Comparison of ENCODE assay signal across 21 mouse cellular contexts in genomic region chr11:70597301-70597700, GRCm38 (mm10). TPM values are rescaled to one million over a fixed set of nuclear protein-coding genes. Genes with fewer than 3 reads are reported as not detected.
DNase-seq lines count a peak whose midpoint lies in the region; ATAC-seq and TF ChIP-seq lines count a peak whose summit lies in the region.
"Had no signal": no experiment of that assay in that cellular context is flagged by ENCODE, and none has a peak within 500 bp of the region (broad histone marks: within the 10 kb centered on the region; RNA-seq: fewer than 3 reads in every experiment).

No protein-coding gene starts in this region.

- TF ChIP-seq EP300 in stomach, postnatal 0 days (optimal IDR thresholded peaks at IDR 0.05), result no peak

- 38% methylated on average over 6 of the region's 6 CpGs for WGBS in spleen, adult 2 months
- WGBS in macrophage (ENCODE audit: missing documents), result 42% methylated on average over 6 of the region's 6 CpGs
- 75% methylated on average over 6 of the region's 6 CpGs for WGBS in stomach, postnatal 0 days

- H3K9me3 ChIP-seq in stomach, postnatal 0 days (ENCODE audit: control insufficient read depth, low read length), result no peaks in the 10 kb centered on the region
- H3K9me3 ChIP-seq: embryonic facial prominence, embryonic 12.5 days; forebrain, embryonic 12.5 days; heart, embryonic 10.5 days; midbrain, embryonic 12.5 days had no signal

- H3K9ac ChIP-seq in stomach, postnatal 0 days (ENCODE audit: low read length), result no peak overlapping the region
- H3K9ac ChIP-seq: embryonic facial prominence, embryonic 12.5 days; forebrain, embryonic 12.5 days; midbrain, embryonic 12.5 days had no signal

- TF ChIP-seq CTCF in spleen, adult 2 months (IDR thresholded peaks at IDR 0.05; ENCODE audit: extremely low read depth, insufficient read depth, insufficient read length, insufficient replicate concordance), result no peak
- no peak for TF ChIP-seq CTCF in stomach, postnatal 0 days (IDR thresholded peaks at IDR 0.05; ENCODE audit: low read depth)

- peak overlapping the region; percentile 31 for H3K27ac ChIP-seq in spleen, adult 2 months (ENCODE audit: insufficient read depth, low read length)
- peak overlapping the region; percentile 89 for H3K27ac ChIP-seq in macrophage
- H3K27ac ChIP-seq in stomach, postnatal 0 days (replicated peaks), result peak overlapping the region; percentile 30; the same call in 1 of the 2 replicates
- H3K27ac ChIP-seq: embryonic facial prominence, embryonic 12.5 days; heart, embryonic 10.5 days had no signal

- TF ChIP-seq POLR2A in spleen, adult 2 months (IDR thresholded peaks at IDR 0.05; ENCODE audit: low read depth, low read length), result no peak

- peaks cover 2% of the 10 kb centered on the region; the same call in 1 of the 2 replicates for H3K36me3 ChIP-seq in spleen, adult 2 months (ENCODE audit: control insufficient read depth, insufficient read depth, low read length)
- peaks cover 15% of the 10 kb centered on the region for H3K36me3 ChIP-seq in macrophage (ENCODE audit: inconsistent target)
- peaks cover 13% of the 10 kb centered on the region for H3K36me3 ChIP-seq in stomach, postnatal 0 days (ENCODE audit: control insufficient read depth, insufficient read depth, low read length)

- H3K79me2 ChIP-seq in macrophage (ENCODE audit: inconsistent target), result peaks cover 28% of the 10 kb centered on the region; the same call in 1 of the 2 replicates

- no peak overlapping the region for H3K4me3 ChIP-seq in spleen, adult 2 months (ENCODE audit: extremely low read depth, insufficient read depth, insufficient read length)
- H3K4me3 ChIP-seq in macrophage (ENCODE audit: inconsistent target), result no peak overlapping the region
- no peak overlapping the region for H3K4me3 ChIP-seq in stomach, postnatal 0 days (ENCODE audit: low read depth, low read length)
- H3K4me3 ChIP-seq: embryonic facial prominence, embryonic 12.5 days; forebrain, embryonic 12.5 days; heart, embryonic 10.5 days; midbrain, embryonic 12.5 days had no signal

- H3K4me1 ChIP-seq in spleen, adult 2 months (ENCODE audit: control insufficient read depth, insufficient read depth, insufficient read length), result peaks cover 19% of the 10 kb centered on the region; the same call in 1 of the 2 replicates
- H3K4me1 ChIP-seq in stomach, postnatal 0 days (replicated peaks; ENCODE audit: control insufficient read depth, insufficient read depth), result peaks cover 3% of the 10 kb centered on the region; the same call in 1 of the 2 replicates

- peak; percentile 52 for ATAC-seq in granulocyte monocyte progenitor cell, adult 5-6 weeks (replicated peaks; ENCODE audit: poor library complexity, severe bottlenecking)
- ATAC-seq in stomach, postnatal 0 days (ENCODE audit: low FRiP score, low TSS enrichment), result peak; percentile 45; the same call in 1 of the 2 replicates

- DNase-seq in spleen, adult 2 months (ENCODE audit: low read depth in 1 of 2, low spot score in 2 of 2), result no peak
- DNase-seq in spleen, adult 12 weeks (ENCODE audit: low spot score), result no peak
- no peak for DNase-seq in stomach, postnatal 0 days (ENCODE audit: low spot score)
- no peak for DNase-seq in thymus, postnatal 10 days (ENCODE audit: low spot score in 2 of 2)
- no peak for DNase-seq in frontal cortex, postnatal 36 days (ENCODE audit: low spot score in 2 of 2)
- no peak for DNase-seq in adrenal gland, postnatal 36 days
- DNase-seq: cerebellum, adult 9-11 months; kidney, postnatal 10 days; left cerebral cortex, postnatal 4 days had no signal

- H3K27me3 ChIP-seq in spleen, adult 2 months (ENCODE audit: control insufficient read depth, insufficient read depth, low read length), result no peaks in the 10 kb centered on the region
- no peaks in the 10 kb centered on the region for H3K27me3 ChIP-seq in stomach, postnatal 0 days (ENCODE audit: control insufficient read depth, insufficient read depth, low read length)
- H3K27me3 ChIP-seq: embryonic facial prominence, embryonic 12.5 days; forebrain, embryonic 12.5 days; midbrain, embryonic 12.5 days had no signal

- no peak overlapping the region for H3K4me2 ChIP-seq in stomach, postnatal 0 days (replicated peaks; ENCODE audit: low read depth)
- H3K4me2 ChIP-seq: embryonic facial prominence, embryonic 12.5 days; forebrain, embryonic 12.5 days; midbrain, embryonic 12.5 days had no signal

RNA-seq across cellular contexts. Expression of gene 4930544D05Rik, which starts 18.3 kb away (rescaled TPM):
- polyA plus RNA-seq in spleen, adult 2 months (2012; rRNA removed), result not detected in 2 replicates
- total RNA-seq in granulocyte monocyte progenitor cell, adult 5-6 weeks (2014; fragmentation: Nextera tagmentation), result 1.2 TPM in 1 of 2 replicates, not detected in the other
- total RNA-seq in granulocyte monocyte progenitor cell, adult 5-6 weeks (2017), result not detected in 2 replicates
- 1 to 10 TPM in 8 of 26 experiments, not detected in 18; 1.2 to 2.3 (median 1.4) TPM for total RNA-seq in macrophage (2018; cell fraction: chromatin; rRNA removed)
- under 1 TPM in 1 of 26 experiments, not detected in 25; 0.23 TPM for total RNA-seq in macrophage (2018; cell fraction: cytosol; rRNA removed)
- 1 to 10 TPM in 1 of 26 experiments, not detected in 25; 1.6 TPM for total RNA-seq in macrophage (2018; cell fraction: nucleus; rRNA removed)
- not detected in 3 replicates for polyA plus RNA-seq in macrophage (2018)
- not detected in 2 replicates for polyA plus RNA-seq in stomach, postnatal 0 days (2015; fragmentation: Nextera tagmentation; extraction: Ambion mirVana)
- total RNA-seq in adrenal gland, postnatal 36 days (2021), result not detected
- total RNA-seq: adrenal gland, adult 18-20 months; gastrocnemius, adult 18-20 months; heart, postnatal 25 days; left cerebral cortex, postnatal 4 days had no signal
- polyA plus RNA-seq: embryonic facial prominence, embryonic 12.5 days; forebrain, embryonic 12.5 days; heart, embryonic 10.5 days; intestine, embryonic 14.5 days; lung, embryonic 16.5 days; midbrain, embryonic 12.5 days had no signal

RNA-seq across cellular contexts. Expression of gene Chrne, which starts 21.7 kb away (rescaled TPM):
- 0.66 and 0.99 TPM in 2 replicates for polyA plus RNA-seq in spleen, adult 2 months (2012; rRNA removed)
- not detected in 2 replicates for total RNA-seq in granulocyte monocyte progenitor cell, adult 5-6 weeks (2014; fragmentation: Nextera tagmentation)
- 0.26 TPM in 1 of 2 replicates, not detected in the other for total RNA-seq in granulocyte monocyte progenitor cell, adult 5-6 weeks (2017)
- total RNA-seq in macrophage (2018; cell fraction: chromatin; rRNA removed), result under 1 TPM in 2 of 26 experiments, not detected in 24; 0.56 to 0.80 TPM
- total RNA-seq in macrophage (2018; cell fraction: cytosol; rRNA removed), result under 1 TPM in 1 of 26 experiments, not detected in 25; 0.43 TPM
- total RNA-seq in macrophage (2018; cell fraction: nucleus; rRNA removed), result under 1 TPM in 1 of 26 experiments, not detected in 25; 0.89 TPM
- not detected in 3 replicates for polyA plus RNA-seq in macrophage (2018)
- polyA plus RNA-seq in stomach, postnatal 0 days (2015; fragmentation: Nextera tagmentation; extraction: Ambion mirVana), result not detected in 2 replicates
- total RNA-seq in adrenal gland, postnatal 36 days (2021), result not detected
- total RNA-seq: heart, postnatal 25 days; left cerebral cortex, postnatal 4 days had no signal
- polyA plus RNA-seq: embryonic facial prominence, embryonic 12.5 days; forebrain, embryonic 12.5 days; heart, embryonic 10.5 days had no signal

RNA-seq across cellular contexts. Expression of gene Mink1, which starts 34.6 kb away (rescaled TPM):
- polyA plus RNA-seq in spleen, adult 2 months (2012; rRNA removed), result 74.8 and 91.9 TPM in 2 replicates
- total RNA-seq in granulocyte monocyte progenitor cell, adult 5-6 weeks (2014; fragmentation: Nextera tagmentation), result 25.0 and 36.1 TPM in 2 replicates
- total RNA-seq in granulocyte monocyte progenitor cell, adult 5-6 weeks (2017), result 11.2 and 13.3 TPM in 2 replicates
- total RNA-seq in macrophage (2018; cell fraction: chromatin; rRNA removed), result 100 to 1,000 TPM in 24 of 26 experiments, 10 to 100 TPM in 2; 86.2 to 379 (median 281) TPM
- 10 to 100 TPM; 40.2 to 69.7 (median 56.6) TPM for total RNA-seq in macrophage (2018; cell fraction: cytosol; rRNA removed)
- total RNA-seq in macrophage (2018; cell fraction: nucleus; rRNA removed), result 100 to 1,000 TPM in 18 of 26 experiments, 10 to 100 TPM in 8; 63.4 to 206 (median 135) TPM
- polyA plus RNA-seq in macrophage (2018), result 23.4 to 63.5 TPM (median 51.1 TPM) in 3 replicates
- 8.5 and 10.2 TPM in 2 replicates for polyA plus RNA-seq in stomach, postnatal 0 days (2015; fragmentation: Nextera tagmentation; extraction: Ambion mirVana)
- total RNA-seq in adrenal gland, postnatal 36 days (2021), result 10 to 100 TPM; 39.2 to 42.6 TPM

RNA-seq across cellular contexts. Expression of gene Gp1ba, which starts 41.6 kb away (rescaled TPM):
- polyA plus RNA-seq in spleen, adult 2 months (2012; rRNA removed), result 6.8 and 9.3 TPM in 2 replicates
- total RNA-seq in granulocyte monocyte progenitor cell, adult 5-6 weeks (2014; fragmentation: Nextera tagmentation), result not detected in 2 replicates
- total RNA-seq in granulocyte monocyte progenitor cell, adult 5-6 weeks (2017), result not detected in 2 replicates
- total RNA-seq in macrophage (2018; cell fraction: chromatin; rRNA removed), result 1 to 10 TPM in 1 of 26 experiments, under 1 TPM in 5, not detected in 20; 0.21 to 1.0 (median 0.38) TPM
- under 1 TPM in 16 of 26 experiments, not detected in 10; 0.03 to 0.30 (median 0.12) TPM for total RNA-seq in macrophage (2018; cell fraction: cytosol; rRNA removed)
- under 1 TPM in 11 of 26 experiments, not detected in 15; 0.18 to 0.55 (median 0.30) TPM for total RNA-seq in macrophage (2018; cell fraction: nucleus; rRNA removed)
- polyA plus RNA-seq in macrophage (2018), result 0.09 to 2.0 TPM (median 0.28 TPM) in 3 replicates
- polyA plus RNA-seq in stomach, postnatal 0 days (2015; fragmentation: Nextera tagmentation; extraction: Ambion mirVana), result 0.06 and 0.07 TPM in 2 replicates
- total RNA-seq in adrenal gland, postnatal 36 days (2021), result under 1 TPM in 1 of 2 experiments, not detected in 1; 0.13 TPM
- total RNA-seq: layer of hippocampus, postnatal 14 days had no signal

RNA-seq across cellular contexts. Expression of gene Rnf167, which starts 49.7 kb away (rescaled TPM):
- 137 and 158 TPM in 2 replicates for polyA plus RNA-seq in spleen, adult 2 months (2012; rRNA removed)
- 35.4 and 51.1 TPM in 2 replicates for total RNA-seq in granulocyte monocyte progenitor cell, adult 5-6 weeks (2014; fragmentation: Nextera tagmentation)
- 32.7 and 34.6 TPM in 2 replicates for total RNA-seq in granulocyte monocyte progenitor cell, adult 5-6 weeks (2017)
- total RNA-seq in macrophage (2018; cell fraction: chromatin; rRNA removed), result 100 to 1,000 TPM in 1 of 26 experiments, 10 to 100 TPM in 25; 27.7 to 110 (median 48.8) TPM
- total RNA-seq in macrophage (2018; cell fraction: cytosol; rRNA removed), result 10 to 100 TPM; 11.6 to 34.9 (median 20.6) TPM
- total RNA-seq in macrophage (2018; cell fraction: nucleus; rRNA removed), result 100 to 1,000 TPM in 1 of 26 experiments, 10 to 100 TPM in 25; 30.6 to 102 (median 46.4) TPM
- polyA plus RNA-seq in macrophage (2018), result 11.6 to 41.2 TPM (median 23.9 TPM) in 3 replicates
- 62.8 and 70.5 TPM in 2 replicates for polyA plus RNA-seq in stomach, postnatal 0 days (2015; fragmentation: Nextera tagmentation; extraction: Ambion mirVana)
- 10 to 100 TPM; 83.6 to 83.8 TPM for total RNA-seq in adrenal gland, postnatal 36 days (2021)

Comparison
In these comparisons a context has a peak if more than half of its experiments do, and no peak if none do; other contexts are left out.
1. H3K27ac ChIP-seq: peak in every context shown above with its lines; median percentile 89 in macrophage; 31 in spleen, adult 2 months; 30 in stomach, postnatal 0 days.